Mouse (Mus musculus) heart, postnatal 14 days (tissue): ENCODE data around the gene Golga2. TPM values are rescaled to one million over a fixed set of nuclear protein-coding genes. Genes with fewer than 3 reads are reported as not detected.

Experiments used
- DNase-seq, 2 experiments: peaks; one replicate each; pipeline ENCODE4 v3.0.0; 2021 to 2022
- intact Hi-C: fragments of 180-260 bp; cut with DNase I; formaldehyde crosslinking; loops from one replicate; pipeline ENCODE4 v1.15.1; 2025
- microRNA-seq, 2 experiments: library from miRNA; unstranded; fragments of <30 nt; microRNA quantifications; one replicate each; pipeline ENCODE4 v1.2.0; 2021 to 2022
- total RNA-seq, 2 experiments: library from RNA; stranded (reverse); gene quantifications; 2 replicates each; pipeline ENCODE4 v1.2.3; 2021

The Golga2 gene
- total RNA-seq, 2 experiments from 2014 or later = 67.9 to 70.5 TPM

DNA sequence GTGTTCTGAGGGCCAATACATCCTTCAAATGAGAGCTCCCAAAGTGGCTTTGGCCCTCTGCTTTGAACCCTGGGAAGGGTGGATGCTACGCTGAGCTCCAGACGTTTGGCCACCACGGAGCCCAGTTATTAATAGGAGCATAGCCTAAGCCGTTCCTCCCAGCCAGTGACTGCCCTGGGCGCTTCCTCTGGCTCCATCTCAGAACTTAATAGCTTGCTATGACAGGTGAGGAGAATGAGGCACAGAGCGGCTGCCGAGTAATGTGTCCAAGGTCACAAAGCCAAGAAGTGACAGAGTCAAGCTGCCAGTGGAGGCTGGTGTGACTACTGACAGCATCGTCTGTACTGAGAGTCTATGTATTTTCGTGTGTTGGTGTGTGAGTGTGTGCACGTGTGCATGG, 69.0 kb downstream of the Golga2 start:
- intact Hi-C loops = loop anchor here (10.0 kb wide), 1 partner anchor 51 kb away; no protein-coding TSS in a partner anchor
- DNase-seq = no peak

Small RNA genes within 50 kb of the gene (microRNA-seq; reads per million reads assigned to microRNA genes)
- gene Gm23363 = 0 to 1.3 reads per million in 2 experiments
- gene Mir199b = 0.24 to 19.4 reads per million in 2 experiments

Other genes starting within 250 kb of the Golga2 start
- 10 to 100 TPM; 22.8 to 23.9 TPM for gene Fam78a, start 202.5 kb upstream of the Golga2 start, total RNA-seq
- gene Plpp7, start 191.9 kb upstream of the Golga2 start, total RNA-seq = 10 to 100 TPM; 26.1 to 30.9 TPM
- 100 to 1,000 TPM in 1 of 2 experiments, 10 to 100 TPM in 1; 92.9 to 101 TPM for gene Prrc2b, start 136.3 kb upstream of the Golga2 start, total RNA-seq
- 10 to 100 TPM; 11.7 to 13.4 TPM for gene Pomt1, start 50.8 kb upstream of the Golga2 start, total RNA-seq
- 10 to 100 TPM; 26.1 to 26.7 TPM for gene Uck1, start 27.2 kb upstream of the Golga2 start, total RNA-seq
- gene Swi5, start 691 bp downstream of the Golga2 start, total RNA-seq = 100 to 1,000 TPM; 153 to 156 TPM
- 10 to 100 TPM; 32.2 to 36.5 TPM for gene Ciz1, start 64.9 kb downstream of the Golga2 start, total RNA-seq
- 1 to 10 TPM; 9.1 TPM for gene Dnm1, start 66.0 kb downstream of the Golga2 start, total RNA-seq
- gene 1110008P14Rik, start 94.6 kb downstream of the Golga2 start, total RNA-seq = 10 to 100 TPM; 45.3 to 48.2 TPM
- 1 to 10 TPM; 3.8 to 6.5 TPM for gene Lcn2, start 100.9 kb downstream of the Golga2 start, total RNA-seq
- gene Ptges2, start 108.5 kb downstream of the Golga2 start, total RNA-seq = 10 to 100 TPM; 65.0 to 75.7 TPM
- 1 to 10 TPM; 3.1 to 3.4 TPM for gene Naif1, start 163.1 kb downstream of the Golga2 start, total RNA-seq
- gene Slc25a25, start 164.1 kb downstream of the Golga2 start, total RNA-seq = 10 to 100 TPM in 1 of 2 experiments, 1 to 10 TPM in 1; 9.7 to 15.5 TPM
- gene Fam102a, start 247.9 kb downstream of the Golga2 start, total RNA-seq = 1 to 10 TPM; 8.6 to 9.7 TPM